Mouse (Mus musculus) forebrain, postnatal 0 days (tissue): ENCODE results near the gene Hyal3. TPM values are rescaled to one million over a fixed set of nuclear protein-coding genes. Genes with fewer than 3 reads are reported as not detected.

Source experiments
- ATAC-seq: fragments of 200-750 bp; cut with Nextera tagmentation; 2 replicates; pipeline ENCODE4 v1.8.0; 2017; ENCODE audit warnings: mild to moderate bottlenecking, moderate library complexity
- DNase-seq: peaks from one replicate; pipeline ENCODE4 v3.0.0-alpha.2; 2015
- H3K27ac ChIP-seq: fragments of 300-500 bp; sonication (generic); 2 replicates; pipeline ENCODE4 v1.5.1; 2014; ENCODE audit warnings: low read depth, mild to moderate bottlenecking, antibody characterized with exemption, low read length, moderate library complexity, mixed read lengths
- H3K27me3 ChIP-seq: fragments of 300-500 bp; sonication (generic); 2 replicates; pipeline ENCODE4 v1.6.1; 2014; ENCODE audit warnings: mild to moderate bottlenecking, low read length, mixed read lengths; ENCODE audit not compliant: insufficient read depth
- H3K36me3 ChIP-seq: fragments of 300-500 bp; sonication (generic); 2 replicates; pipeline ENCODE4 v1.6.1; 2014; ENCODE audit warnings: mild to moderate bottlenecking, moderate library complexity; ENCODE audit not compliant: insufficient read depth
- H3K4me1 ChIP-seq: fragments of 300-500 bp; sonication (generic); 2 replicates; pipeline ENCODE4 v1.6.1; 2014; ENCODE audit warnings: antibody characterized with exemption; ENCODE audit not compliant: insufficient read depth
- H3K4me2 ChIP-seq: fragments of 300-500 bp; sonication (generic); 2 replicates; pipeline ENCODE4 v1.6.1; 2014; ENCODE audit warnings: low read depth, mild to moderate bottlenecking, moderate library complexity
- H3K4me3 ChIP-seq: fragments of 300-500 bp; sonication (generic); 2 replicates; pipeline ENCODE4 v1.5.1; 2014; ENCODE audit warnings: low read depth, low read length, mixed read lengths
- H3K9ac ChIP-seq: fragments of 300-500 bp; sonication (generic); 2 replicates; pipeline ENCODE4 v1.6.1; 2014; ENCODE audit warnings: mild to moderate bottlenecking
- H3K9me3 ChIP-seq: fragments of 300-500 bp; sonication (generic); 2 replicates; pipeline ENCODE4 v1.6.1; 2016; ENCODE audit warnings: low read length
- CTCF ChIP-seq: sonication (generic); IDR thresholded peaks from 2 replicates; pipeline ENCODE4 v1.5.1; 2016; ENCODE audit warnings: antibody characterized with exemption, control low read depth, low read depth
- WGBS: fragments of 180-500 bp; shearing (Covaris S2); extraction: QIAGEN DNeasy Blood & Tissue Kit; methylation state at CpG from one replicate; pipeline ENCODE4 v1.1.7; 2014; 5-methylcytosine and 5-hydroxymethylcytosine counted together
- polyA plus RNA-seq: library from polyadenylated mRNA; unstranded; fragments of >200 nt; fragmentation: Nextera tagmentation; extraction: Ambion mirVana; gene quantifications from 2 replicates; pipeline ENCODE4 v1.2.1, GENCODE M21; 2015
- total RNA-seq: library from RNA; depleted of rRNA; stranded (reverse); fragments of >200 nt; gene quantifications from 2 replicates; pipeline ENCODE4 v1.2.3, GENCODE M21; 2014

Hyal3 gene
- total and polyA plus RNA-seq, 2 experiments from 2014 or later: 1.00 to 1.5 TPM

DNA sequence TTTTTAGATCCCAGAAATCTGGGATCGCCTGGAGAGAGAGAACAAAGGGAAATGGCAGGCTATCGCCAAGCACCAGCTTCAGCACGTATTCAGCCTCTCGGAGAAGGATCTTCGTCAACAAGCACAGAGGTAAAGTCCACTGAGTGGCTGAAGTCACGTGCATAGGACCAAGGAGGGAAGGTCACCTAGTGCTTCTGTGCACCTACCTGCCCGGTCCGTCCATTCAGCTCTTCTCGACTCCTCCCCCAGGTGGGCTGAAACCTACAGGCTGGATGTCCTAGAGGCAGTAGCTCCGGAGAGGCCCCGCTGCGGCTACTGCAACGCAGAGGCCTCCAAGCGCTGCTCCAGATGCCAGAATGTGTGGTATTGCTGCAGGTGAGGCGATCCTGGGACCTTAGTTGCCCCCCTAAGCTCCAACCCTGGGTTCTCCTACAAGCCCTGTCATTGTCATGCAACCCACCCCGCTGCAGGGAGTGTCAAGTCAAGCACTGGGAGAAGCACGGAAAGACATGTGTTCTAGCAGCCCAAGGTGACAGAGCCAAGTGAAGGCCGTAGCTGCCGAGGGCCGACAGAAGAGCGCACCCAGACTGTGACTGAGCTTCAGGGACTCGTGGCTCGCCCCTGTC, 30.0 kb upstream of the Hyal3 start:
- TF ChIP-seq CTCF: no peak
- ATAC-seq (no peak), DNase-seq (no peak)
- H3K27ac ChIP-seq: no peak overlapping the region
- peak overlapping the region; percentile 66 for H3K4me2 ChIP-seq
- H3K4me3 ChIP-seq: no peak overlapping the region
- WGBS: 40% methylated on average over 23 of the region's 23 CpGs
- no peaks in the 10 kb centered on the region for H3K9me3 ChIP-seq
- 0 out of 2 replicates have a peak overlapping the region, but pooled peaks have one; percentile 44 for H3K9ac ChIP-seq
- H3K4me1 ChIP-seq: peaks cover 27% of the 10 kb centered on the region
- peaks cover 19% of the 10 kb centered on the region for H3K27me3 ChIP-seq
- no peaks in the 10 kb centered on the region for H3K36me3 ChIP-seq

GRCm38 (mm10) chr9:107551117-107551889, 29.3 kb upstream of the Hyal3 start, which contains the start of gene Rassf1:
Rassf1 (plus strand) TSS chr9:107551555.
- Histone ChIP-seq H3K27me3 (peaks cover 19% of the 10 kb centered on the region), H3K4me3 (peak within 1 kb of the TSS; percentile 35), H3K4me2 (peak within 1 kb of the TSS; percentile 66), H3K9ac (peak within 1 kb of the TSS; percentile 44), H3K9me3 (no peaks in the 10 kb centered on the region), H3K36me3 (no peaks in the 10 kb centered on the region), H3K27ac (no peak within 1 kb of the TSS), H3K4me1 (peaks cover 34% of the 10 kb centered on the region)
- 3% methylated on average over 63 of the region's 63 CpGs for WGBS
- peak; percentile 35 for DNase-seq
- no peak for TF ChIP-seq CTCF
- ATAC-seq: no peak

GRCm38 (mm10) chr9:107551890-107552355, 28.7 kb upstream of the Hyal3 start:
- H3K4me2 ChIP-seq: peak overlapping the region; percentile 66
- H3K9ac ChIP-seq: peak overlapping the region; percentile 44
- DNase-seq (no peak), ATAC-seq (no peak)
- peak overlapping the region; percentile 35 for H3K4me3 ChIP-seq
- H3K27ac ChIP-seq: no peak overlapping the region
- H3K4me1 ChIP-seq: peaks cover 34% of the 10 kb centered on the region
- TF ChIP-seq CTCF: no peak
- no peaks in the 10 kb centered on the region for H3K9me3 ChIP-seq
- H3K27me3 ChIP-seq: peaks cover 19% of the 10 kb centered on the region
- no peaks in the 10 kb centered on the region; the same call in 1 of the 2 replicates for H3K36me3 ChIP-seq
- 15% methylated on average over 8 of the region's 8 CpGs for WGBS

DNA sequence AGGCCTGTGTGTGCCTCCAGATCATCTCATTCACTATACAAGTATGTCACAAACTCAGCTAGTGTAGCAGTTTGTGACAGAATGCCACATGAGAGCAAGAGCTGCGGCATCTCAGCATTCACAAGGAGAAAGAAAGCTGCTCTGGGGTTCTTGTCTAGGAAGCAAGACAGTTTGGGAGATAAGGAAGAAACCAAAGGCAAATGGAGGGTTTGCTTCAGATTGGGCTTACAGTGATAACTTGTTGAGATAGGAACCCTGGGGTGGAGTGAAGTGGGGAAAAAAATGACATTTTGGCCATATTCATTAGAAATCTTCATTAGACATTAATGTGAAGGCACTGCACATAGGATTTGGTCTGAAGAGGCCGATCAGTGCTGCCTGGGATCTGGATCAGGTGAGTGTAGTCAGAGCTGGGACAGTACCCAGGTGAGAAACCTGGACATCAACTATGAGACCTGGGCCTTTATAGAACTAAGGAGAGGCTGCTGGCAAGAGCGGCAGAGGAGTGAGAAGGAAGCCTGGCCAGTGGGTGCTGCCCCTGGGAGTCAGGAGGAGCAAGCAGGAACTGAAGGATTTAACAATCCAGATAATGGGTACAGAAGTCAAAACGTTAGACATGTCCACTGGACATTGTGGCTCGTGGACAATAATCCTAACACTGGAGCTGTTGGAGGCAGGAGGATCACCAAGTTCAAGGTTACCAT, 27.8 kb upstream of the Hyal3 start:
- no peak for DNase-seq
- Histone ChIP-seq H3K9ac (no peak overlapping the region), H3K36me3 (peaks cover 9% of the 10 kb centered on the region), H3K4me1 (peaks cover 28% of the 10 kb centered on the region), H3K27ac (no peak overlapping the region), H3K27me3 (peaks cover 19% of the 10 kb centered on the region), H3K9me3 (no peaks in the 10 kb centered on the region), H3K4me2 (peak overlapping the region; percentile 87), H3K4me3 (no peak overlapping the region)
- TF ChIP-seq CTCF: no peak
- no peak for ATAC-seq
- 81% methylated on average over 5 of the region's 5 CpGs for WGBS

DNA sequence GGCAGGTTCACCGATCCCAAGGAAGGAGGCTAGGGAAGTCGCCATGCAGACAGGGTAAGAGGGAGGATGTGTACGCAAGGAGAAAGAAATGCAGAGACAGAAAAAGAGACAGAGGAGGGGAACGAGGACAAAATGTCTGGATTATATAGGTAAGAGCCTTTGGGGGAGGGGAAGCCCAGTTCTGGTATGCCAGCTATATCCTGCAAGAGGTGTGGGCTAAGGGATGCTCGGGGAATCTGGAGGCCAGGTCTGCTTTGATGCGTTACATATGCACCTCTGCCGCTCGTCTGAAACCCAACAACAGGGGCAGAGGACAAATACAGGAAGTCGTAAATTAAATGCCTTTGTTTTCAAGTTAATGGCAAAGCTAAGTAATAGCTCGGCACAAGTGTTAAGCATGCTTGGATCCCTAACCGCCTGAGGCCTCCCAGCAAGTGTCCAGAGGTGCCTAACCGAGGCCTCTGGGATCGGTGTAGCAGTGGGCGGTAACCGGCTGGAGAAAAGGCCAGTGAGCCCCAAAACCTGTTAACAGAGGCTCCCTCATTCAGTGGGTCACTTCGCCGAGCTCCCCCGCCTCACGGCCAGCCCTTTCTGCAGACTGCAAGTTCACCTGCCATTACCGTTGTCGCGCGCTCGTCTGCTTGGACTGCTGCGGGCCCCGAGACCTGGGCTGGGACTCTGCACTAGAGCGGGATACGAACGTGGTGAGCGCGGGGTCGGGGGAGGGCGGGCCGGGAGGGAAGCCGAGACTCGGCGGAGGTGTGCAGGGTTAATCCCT, 26.9 kb upstream of the Hyal3 start:
- peaks cover 19% of the 10 kb centered on the region for H3K27me3 ChIP-seq
- 7% methylated on average over 37 of the region's 37 CpGs for WGBS
- DNase-seq: peak; percentile 26

GRCm38 (mm10) chr9:107554319-107554825, 26.2 kb upstream of the Hyal3 start:
- Histone ChIP-seq H3K9me3 (no peaks in the 10 kb centered on the region), H3K27ac (peak overlapping the region; percentile 75), H3K9ac (peak overlapping the region; percentile 70), H3K4me3 (peak overlapping the region; percentile 69), H3K4me1 (peaks cover 28% of the 10 kb centered on the region), H3K27me3 (peaks cover 19% of the 10 kb centered on the region), H3K4me2 (peak overlapping the region; percentile 87), H3K36me3 (peaks cover 24% of the 10 kb centered on the region)
- peak; percentile 99 for DNase-seq
- ATAC-seq: peak; percentile 95
- WGBS: under 1% methylated on average over 48 of the region's 53 CpGs
- peak; percentile 13; the same call in 1 of the 2 replicates for TF ChIP-seq CTCF

More for the DNA sequence above, 26.9 kb upstream of the Hyal3 start:
- peak; percentile 59 for ATAC-seq
- Histone ChIP-seq H3K9ac (peak overlapping the region; percentile 70), H3K4me2 (peak overlapping the region; percentile 87), H3K9me3 (no peaks in the 10 kb centered on the region), H3K4me1 (peaks cover 28% of the 10 kb centered on the region), H3K27ac (peak overlapping the region; percentile 68), H3K36me3 (peaks cover 18% of the 10 kb centered on the region), H3K4me3 (peak overlapping the region; percentile 69)
- TF ChIP-seq CTCF: no peak
